Mouse (Mus musculus) CH12.LX (cell line): ENCODE results near the gene Trex1.

Experiments used
- CHD2 ChIP-seq: IDR thresholded peaks from 2 replicates; pipeline ENCODE4 v1.6.1; 2011; ENCODE audit warnings: low read length, improper control_type of control experiment
- CTCF ChIP-seq, 2 experiments: IDR thresholded peaks in 1 of 2; conservative IDR thresholded peaks in 1 of 2; 2 replicates each; pipeline ENCODE4 v1.5.1; 2011 to 2012; ENCODE audit warnings: low read depth in 2 of 2, low read length in 2 of 2, improper control_type of control experiment in 1 of 2, inconsistent platforms in 1 of 2, mild to moderate bottlenecking in 1 of 2, moderate library complexity in 1 of 2
- EP300 ChIP-seq: IDR thresholded peaks from 2 replicates; pipeline ENCODE4 v1.6.1; 2011; ENCODE audit warnings: low read length, improper control_type of control experiment
- JUND ChIP-seq: conservative IDR thresholded peaks from 2 replicates; pipeline ENCODE4 v1.6.1; 2011; ENCODE audit warnings: low read depth, low read length, improper control_type of control experiment
- KAT2A ChIP-seq: IDR thresholded peaks from 2 replicates; pipeline ENCODE4 v1.6.1; 2012; ENCODE audit warnings: low read length, improper control_type of control experiment, inconsistent platforms; ENCODE audit not compliant: insufficient replicate concordance
- MAX ChIP-seq: IDR thresholded peaks from 2 replicates; pipeline ENCODE4 v1.6.1; 2011; ENCODE audit warnings: low read length, improper control_type of control experiment
- MAZ ChIP-seq: IDR thresholded peaks from 2 replicates; pipeline ENCODE4 v1.6.1; 2012; ENCODE audit warnings: low read depth, mild to moderate bottlenecking, inconsistent platforms, low read length, improper control_type of control experiment, moderate library complexity
- POLR2A ChIP-seq: IDR thresholded peaks from 2 replicates; pipeline ENCODE4 v1.6.1; 2011; ENCODE audit warnings: low read depth, mild to moderate bottlenecking, improper control_type of control experiment, low read length
- RAD21 ChIP-seq: IDR thresholded peaks from 2 replicates; pipeline ENCODE4 v1.6.1; 2011; ENCODE audit warnings: low read depth, mild to moderate bottlenecking, low read length, improper control_type of control experiment, moderate library complexity
- RCOR1 ChIP-seq: conservative IDR thresholded peaks from 2 replicates; pipeline ENCODE4 v1.6.1; 2012; ENCODE audit warnings: low read depth, mild to moderate bottlenecking, inconsistent platforms, low read length, improper control_type of control experiment
- TCF12 ChIP-seq: IDR thresholded peaks from 2 replicates; pipeline ENCODE4 v1.6.1; 2014; ENCODE audit warnings: low read depth, mild to moderate bottlenecking, inconsistent platforms, low read length, improper control_type of control experiment
- USF1 ChIP-seq: IDR thresholded peaks from 2 replicates; pipeline ENCODE4 v1.6.1; 2014; ENCODE audit warnings: low read depth, mild to moderate bottlenecking, inconsistent platforms, low read length, improper control_type of control experiment

DNA sequence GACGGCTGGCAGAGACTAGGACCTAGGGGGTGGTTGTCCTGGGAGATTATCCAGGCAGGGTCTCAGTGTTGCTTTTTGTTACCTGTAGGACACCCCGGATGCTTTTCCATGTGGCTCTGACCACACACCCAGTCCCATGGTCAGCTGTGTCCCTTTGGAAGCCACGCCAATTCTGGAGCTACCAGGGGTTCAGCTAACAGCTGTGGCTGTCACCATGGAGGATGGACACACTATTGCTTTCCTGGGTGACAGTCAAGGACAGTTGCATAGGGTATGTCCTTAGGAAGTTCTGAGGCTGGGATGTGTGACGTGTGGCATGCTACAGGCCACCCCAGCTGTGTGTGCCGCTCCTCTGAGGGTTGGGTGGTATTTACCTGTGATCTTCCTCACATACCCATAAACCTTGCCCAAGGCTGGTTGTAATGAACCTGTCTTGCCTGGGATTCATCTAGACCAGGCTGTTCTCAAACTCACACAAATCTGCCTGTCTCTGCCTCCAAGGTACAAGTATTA is 42.5 kb upstream of the Trex1 start:
- TF ChIP-seq TCF12: no peak
- TF ChIP-seq CTCF (conservative IDR thresholded peaks at IDR 0.05 in 1 of 2, IDR thresholded peaks at IDR 0.05 in 1 of 2; ENCODE audit: low read depth in 2 of 2, low read length in 2 of 2): no peak
- no peak for TF ChIP-seq CHD2
- TF ChIP-seq MAZ: no peak
- TF ChIP-seq POLR2A: no peak
- no peak for TF ChIP-seq EP300
- no peak for TF ChIP-seq RAD21
- no peak for TF ChIP-seq USF1
- TF ChIP-seq JUND: no peak
- TF ChIP-seq MAX: no peak
- no peak for TF ChIP-seq RCOR1
- TF ChIP-seq KAT2A: no peak
